Comparison of ENCODE assay signal across 8 mouse cellular contexts in genomic region chr4:48472792-48473650, GRCm38 (mm10). TPM values are rescaled to one million over a fixed set of nuclear protein-coding genes. Genes with fewer than 3 reads are reported as not detected.
DNase-seq lines count a peak whose midpoint lies in the region; ATAC-seq lines count a peak whose summit lies in the region.

TSS of gene Tex10 (minus strand) at chr4:48473459.

- ATAC-seq in forebrain, embryonic 14.5 days = peak; percentile 98
- peak; percentile 99 for ATAC-seq in neural tube, embryonic 15.5 days (ENCODE audit: low FRiP score)

- peak within 1 kb of the TSS; percentile 70; the same call in 1 of the 2 replicates for H3K27ac ChIP-seq in forebrain, embryonic 14.5 days (ENCODE audit: low read depth, low read length)
- H3K27ac ChIP-seq in neural tube, embryonic 15.5 days (replicated peaks) = peak within 1 kb of the TSS; percentile 79

- H3K4me2 ChIP-seq in forebrain, embryonic 14.5 days (ENCODE audit: low read length) = peak within 1 kb of the TSS; percentile 77
- peak within 1 kb of the TSS; percentile 88 for H3K4me2 ChIP-seq in neural tube, embryonic 15.5 days

- under 1% methylated on average over 89 of the region's 89 CpGs for WGBS in forebrain, embryonic 14.5 days
- WGBS in neural tube, embryonic 15.5 days = under 1% methylated on average over 89 of the region's 89 CpGs

- intact Hi-C loops in heart, postnatal 14 days (cut with DNase I) = loop anchor here (2.0 to 5.0 kb wide), 3 partner anchors 69 to 208 kb away; no protein-coding TSS in a partner anchor

- peak; percentile 95 for DNase-seq in ES-CJ7 (ENCODE audit: low read depth, low spot score)
- peak; percentile 79 for DNase-seq in cerebellum, adult 11 months
- peak; percentile 95 for DNase-seq in forebrain, embryonic 14.5 days (ENCODE audit: low spot score)
- DNase-seq in heart, postnatal 14 days = peak; percentile 91 to 94
- peak; percentile 86 for DNase-seq in layer of hippocampus, adult 11-12 months (ENCODE audit: low spot score)
- peak; percentile 89 to 91 for DNase-seq in lung, adult 18-20 months
- peak; percentile 94 for DNase-seq in testis, postnatal 14 days (ENCODE audit: low spot score)

- H3K4me3 ChIP-seq in forebrain, embryonic 14.5 days (ENCODE audit: low read depth, low read length) = peak within 1 kb of the TSS; percentile 97
- H3K4me3 ChIP-seq in neural tube, embryonic 15.5 days (replicated peaks) = peak within 1 kb of the TSS; percentile 95

- H3K27me3 ChIP-seq in forebrain, embryonic 14.5 days (replicated peaks; ENCODE audit: control insufficient read depth, insufficient read depth, low read length) = no peaks in the 10 kb centered on the region
- H3K27me3 ChIP-seq in neural tube, embryonic 15.5 days (replicated peaks) = no peaks in the 10 kb centered on the region

- peaks cover 14% of the 10 kb centered on the region for H3K4me1 ChIP-seq in forebrain, embryonic 14.5 days (ENCODE audit: control insufficient read depth, insufficient read depth, low read length)
- peaks cover 21% of the 10 kb centered on the region for H3K4me1 ChIP-seq in neural tube, embryonic 15.5 days

- H3K9me3 ChIP-seq in forebrain, embryonic 14.5 days (replicated peaks; ENCODE audit: control insufficient read depth, low read length) = no peaks in the 10 kb centered on the region
- H3K9me3 ChIP-seq in neural tube, embryonic 15.5 days (replicated peaks) = no peaks in the 10 kb centered on the region

- peak within 1 kb of the TSS; percentile 92 for H3K9ac ChIP-seq in forebrain, embryonic 14.5 days (ENCODE audit: low read length)
- peak within 1 kb of the TSS; percentile 86 for H3K9ac ChIP-seq in neural tube, embryonic 15.5 days (replicated peaks)

- H3K36me3 ChIP-seq in forebrain, embryonic 14.5 days (ENCODE audit: control insufficient read depth, insufficient read depth, low read length) = peaks cover 8% of the 10 kb centered on the region; the same call in 1 of the 2 replicates
- H3K36me3 ChIP-seq in neural tube, embryonic 15.5 days = 0 out of 2 replicates have a peak, but pooled peaks cover 6% of the 10 kb centered on the region

RNA-seq across cellular contexts. Expression of gene Tex10, which starts in this region (rescaled TPM):
- 55.6 and 61.4 TPM in 2 replicates for polyA plus RNA-seq in forebrain, embryonic 14.5 days (2014; fragmentation: Nextera tagmentation; extraction: Ambion mirVana)
- total RNA-seq in heart, postnatal 14 days (2021) = 10 to 100 TPM; 10.8 to 11.6 TPM
- polyA plus RNA-seq in neural tube, embryonic 15.5 days (2015; fragmentation: Nextera tagmentation; extraction: Ambion mirVana) = 34.2 and 40.5 TPM in 2 replicates

Comparison
In these comparisons a context has a peak if more than half of its experiments do, and no peak if none do; other contexts are left out.
1. Peak in every context shown above with its lines: DNase-seq, ATAC-seq, H3K4me3 ChIP-seq and H3K27ac ChIP-seq.